Mouse (Mus musculus): ENCODE data around the gene Dedd2.

- TF ChIP-seq USF2 (conservative IDR thresholded peaks at IDR 0.05; ENCODE audit: low read depth, low read length) (no peak), BHLHE40 (IDR thresholded peaks at IDR 0.05; ENCODE audit: low read depth, low read length) (no peak), ZNF384 (IDR thresholded peaks at IDR 0.05; ENCODE audit: low read depth, low read length) (no peak), SIN3A (IDR thresholded peaks at IDR 0.05; ENCODE audit: low read length) (no peak), CTCF (conservative IDR thresholded peaks at IDR 0.05 in 1 of 2, IDR thresholded peaks at IDR 0.05 in 1 of 2; ENCODE audit: low read depth in 2 of 2, low read length in 2 of 2) (no peak), CHD2 (IDR thresholded peaks at IDR 0.05; ENCODE audit: low read length) (no peak), POLR2A (IDR thresholded peaks at IDR 0.05; ENCODE audit: low read depth, low read length) (no peak), UBTF (IDR thresholded peaks at IDR 0.05; ENCODE audit: low read depth, low read length) (no peak), MAX (IDR thresholded peaks at IDR 0.05; ENCODE audit: low read length) (no peak), RCOR1 (conservative IDR thresholded peaks at IDR 0.05; ENCODE audit: low read depth, low read length) (no peak), ELF1 (IDR thresholded peaks at IDR 0.05; ENCODE audit: low read depth, low read length) (no peak), JUN (IDR thresholded peaks at IDR 0.05; ENCODE audit: insufficient read depth, low read depth, low read length) (no peak), EP300 (IDR thresholded peaks at IDR 0.05; ENCODE audit: low read length) (no peak), MEF2A (IDR thresholded peaks at IDR 0.05; ENCODE audit: borderline replicate concordance, low read depth, low read length) (no peak)
Observed at GRCm38 (mm10) chr7:25153841-25154240, 66.6 kb downstream of the Dedd2 start.
